Mouse (Mus musculus) stomach, postnatal 0 days (tissue): ENCODE results near the gene Nppb.

ENCODE experiments used
- CTCF ChIP-seq: IDR thresholded peaks from 2 replicates; pipeline ENCODE4 v1.5.1; 2016; ENCODE audit warnings: antibody characterized with exemption, low read depth, mild to moderate bottlenecking, moderate library complexity
- EP300 ChIP-seq: optimal IDR thresholded peaks from 2 replicates; pipeline ENCODE3; 2016; ENCODE audit warnings: antibody characterized with exemption

DNA sequence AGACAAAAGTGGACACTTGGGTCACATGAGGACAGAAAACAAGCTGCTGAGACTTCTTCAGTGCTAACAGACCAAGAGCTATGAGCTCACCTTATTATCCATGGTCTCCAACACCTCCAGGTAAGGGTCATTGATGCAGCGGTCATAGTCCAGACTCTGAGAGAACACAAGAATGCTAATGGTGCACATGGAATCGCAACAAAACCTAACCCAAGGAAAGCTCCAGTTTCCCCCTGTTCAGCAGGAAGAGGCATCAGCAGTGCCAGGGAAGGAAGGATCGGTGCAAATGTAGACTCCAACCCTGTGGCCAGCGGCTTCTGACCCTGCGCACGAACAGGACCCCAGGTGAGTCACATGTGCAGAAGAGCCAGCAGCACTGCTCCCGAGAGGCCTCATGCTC is 43.7 kb downstream of the Nppb start:
- no peak for TF ChIP-seq EP300
- TF ChIP-seq CTCF, result no peak
